Mouse (Mus musculus) hindbrain, embryonic 11.5 days (tissue): ENCODE measurements around the gene Fam166b. TPM values are rescaled to one million over a fixed set of nuclear protein-coding genes. Genes with fewer than 3 reads are reported as not detected.

Experiments used
- ATAC-seq: fragments of 200-750 bp; cut with Nextera tagmentation; 2 replicates; pipeline ENCODE4 v1.8.0; 2017; ENCODE audit warnings: mild to moderate bottlenecking, moderate TSS enrichment, moderate library complexity; ENCODE audit not compliant: low FRiP score
- DNase-seq: peaks from one replicate; pipeline ENCODE4 v3.0.0-alpha.2; 2015; ENCODE audit warnings: low spot score
- H3K27ac ChIP-seq: fragments of 300-500 bp; sonication (generic); 2 replicates; pipeline ENCODE4 v1.5.1; 2014; ENCODE audit warnings: mild to moderate bottlenecking, low read depth, low read length
- H3K27me3 ChIP-seq: fragments of 300-500 bp; sonication (generic); 2 replicates; pipeline ENCODE4 v1.6.1; 2014; ENCODE audit warnings: mild to moderate bottlenecking, low read length, moderate library complexity, mixed read lengths; ENCODE audit not compliant: control insufficient read depth, insufficient read depth
- H3K36me3 ChIP-seq: fragments of 300-500 bp; sonication (generic); 2 replicates; pipeline ENCODE4 v1.6.1; 2014; ENCODE audit warnings: mild to moderate bottlenecking, low read length, moderate library complexity, mixed read lengths; ENCODE audit not compliant: control insufficient read depth, insufficient read depth
- H3K4me1 ChIP-seq: fragments of 300-500 bp; sonication (generic); replicated peaks from 2 replicates; pipeline ENCODE4 v1.6.1; 2014; ENCODE audit warnings: low read length, mixed read lengths; ENCODE audit not compliant: control insufficient read depth, insufficient read depth
- H3K4me2 ChIP-seq: fragments of 300-500 bp; sonication (generic); replicated peaks from 2 replicates; pipeline ENCODE4 v1.6.1; 2014; ENCODE audit warnings: mild to moderate bottlenecking, low read depth, low read length
- H3K4me3 ChIP-seq: fragments of 300-500 bp; sonication (generic); 2 replicates; pipeline ENCODE4 v1.5.1; 2014; ENCODE audit warnings: low read depth, low read length
- H3K9ac ChIP-seq: fragments of 300-500 bp; sonication (generic); 2 replicates; pipeline ENCODE4 v1.6.1; 2014; ENCODE audit warnings: low read depth, low read length
- H3K9me3 ChIP-seq: fragments of 300-500 bp; sonication (generic); 2 replicates; pipeline ENCODE4 v1.6.1; 2016; ENCODE audit warnings: low read length; ENCODE audit not compliant: control insufficient read depth
- WGBS: fragments of 180-500 bp; shearing (Covaris S2); extraction: QIAGEN DNeasy Blood & Tissue Kit; methylation state at CpG from one replicate; pipeline ENCODE4 v1.1.7; 2014; 5-methylcytosine and 5-hydroxymethylcytosine counted together
- polyA plus RNA-seq: library from polyadenylated mRNA; unstranded; fragments of >200 nt; fragmentation: Nextera tagmentation; extraction: Ambion mirVana; gene quantifications from 2 replicates; pipeline ENCODE4 v1.2.1, GENCODE M21; 2014

Gene Fam166b
- polyA plus RNA-seq, 1 experiment from 2014 or later: 0.26 TPM

GRCm38 (mm10) chr4:43418450-43418849 is 10.5 kb downstream of the Fam166b start:
- no peak overlapping the region for H3K9ac ChIP-seq
- WGBS: 78% methylated on average over 4 of the region's 4 CpGs
- no peak overlapping the region for H3K4me3 ChIP-seq
- no peak overlapping the region for H3K4me2 ChIP-seq
- H3K27ac ChIP-seq: no peak overlapping the region
- no peaks in the 10 kb centered on the region for H3K4me1 ChIP-seq
- no peak for DNase-seq
- H3K36me3 ChIP-seq: 0 out of 2 replicates have a peak, but pooled peaks cover 5% of the 10 kb centered on the region
- no peak for ATAC-seq
- no peaks in the 10 kb centered on the region for H3K9me3 ChIP-seq
- H3K27me3 ChIP-seq: peaks cover under 1% of the 10 kb centered on the region; the same call in 1 of the 2 replicates

- 80% methylated on average over 16 of the region's 16 CpGs for WGBS
- 0 out of 2 replicates have a peak, but pooled peaks cover 5% of the 10 kb centered on the region for H3K36me3 ChIP-seq
- no peak for DNase-seq
These were observed 11.5 kb downstream of the Fam166b start for GRCm38 (mm10) chr4:43417269-43418062.

GRCm38 (mm10) chr4:43416071-43416490 is 12.9 kb downstream of the Fam166b start:
- Histone ChIP-seq H3K9ac (no peak overlapping the region), H3K4me2 (no peak overlapping the region), H3K27ac (no peak overlapping the region), H3K27me3 (no peaks in the 10 kb centered on the region), H3K4me3 (no peak overlapping the region), H3K4me1 (no peaks in the 10 kb centered on the region), H3K36me3 (no peaks in the 10 kb centered on the region), H3K9me3 (no peaks in the 10 kb centered on the region)
- no peak for ATAC-seq
- no peak for DNase-seq
- 95% methylated on average over 22 of the region's 22 CpGs for WGBS

More at GRCm38 (mm10) chr4:43417269-43418062, 11.5 kb downstream of the Fam166b start:
- Histone ChIP-seq H3K4me2 (no peak overlapping the region), H3K4me3 (no peak overlapping the region), H3K9me3 (no peaks in the 10 kb centered on the region), H3K27ac (no peak overlapping the region), H3K9ac (no peak overlapping the region), H3K27me3 (no peaks in the 10 kb centered on the region), H3K4me1 (no peaks in the 10 kb centered on the region)
- ATAC-seq: no peak

GRCm38 (mm10) chr4:43415221-43416070 is 13.5 kb downstream of the Fam166b start:
- Histone ChIP-seq H3K36me3 (no peaks in the 10 kb centered on the region), H3K4me1 (no peaks in the 10 kb centered on the region), H3K4me2 (no peak overlapping the region), H3K27ac (no peak overlapping the region), H3K9ac (no peak overlapping the region), H3K9me3 (no peaks in the 10 kb centered on the region), H3K4me3 (no peak overlapping the region), H3K27me3 (no peaks in the 10 kb centered on the region)
- no peak for ATAC-seq
- DNase-seq: no peak
- WGBS: 88% methylated on average over 29 of the region's 29 CpGs

- H3K9me3 ChIP-seq: no peaks in the 10 kb centered on the region
- no peak overlapping the region for H3K27ac ChIP-seq
- H3K4me2 ChIP-seq: no peak overlapping the region
- WGBS: 90% methylated on average over 14 of the region's 14 CpGs
- no peak overlapping the region for H3K4me3 ChIP-seq
- H3K27me3 ChIP-seq: no peaks in the 10 kb centered on the region
- no peaks in the 10 kb centered on the region for H3K36me3 ChIP-seq
- no peak overlapping the region for H3K9ac ChIP-seq
- DNase-seq (no peak), ATAC-seq (no peak)
- no peaks in the 10 kb centered on the region for H3K4me1 ChIP-seq
These were observed 14.2 kb downstream of the Fam166b start for GRCm38 (mm10) chr4:43414761-43415160.

- H3K27me3 ChIP-seq: no peaks in the 10 kb centered on the region
- no peaks in the 10 kb centered on the region for H3K36me3 ChIP-seq
- H3K4me2 ChIP-seq: peak overlapping the region; percentile 58
- peak overlapping the region; percentile 87 for H3K27ac ChIP-seq
- H3K9ac ChIP-seq: peak overlapping the region; percentile 84
- no peaks in the 10 kb centered on the region for H3K9me3 ChIP-seq
- ATAC-seq: peak; percentile 62
- DNase-seq: peak; percentile 48
- H3K4me1 ChIP-seq: peaks cover 4% of the 10 kb centered on the region; the same call in 1 of the 2 replicates
- WGBS: 63% methylated on average over 12 of the region's 12 CpGs
- peak overlapping the region; percentile 48 for H3K4me3 ChIP-seq
These were observed 21.6 kb downstream of the Fam166b start for GRCm38 (mm10) chr4:43407071-43407920.

- Histone ChIP-seq H3K4me2 (peak overlapping the region; percentile 58), H3K27ac (peak overlapping the region; percentile 87), H3K4me3 (peak overlapping the region; percentile 48), H3K9me3 (no peaks in the 10 kb centered on the region), H3K4me1 (peaks cover 4% of the 10 kb centered on the region; the same call in 1 of the 2 replicates), H3K9ac (peak overlapping the region; percentile 84), H3K36me3 (no peaks in the 10 kb centered on the region), H3K27me3 (no peaks in the 10 kb centered on the region)
- DNase-seq (peak; percentile 89), ATAC-seq (peak; percentile 95)
- WGBS: 1% methylated on average over 28 of the region's 28 CpGs
These were observed 22.6 kb downstream of the Fam166b start for GRCm38 (mm10) chr4:43406162-43406971.
